In the genomic region with DNA sequence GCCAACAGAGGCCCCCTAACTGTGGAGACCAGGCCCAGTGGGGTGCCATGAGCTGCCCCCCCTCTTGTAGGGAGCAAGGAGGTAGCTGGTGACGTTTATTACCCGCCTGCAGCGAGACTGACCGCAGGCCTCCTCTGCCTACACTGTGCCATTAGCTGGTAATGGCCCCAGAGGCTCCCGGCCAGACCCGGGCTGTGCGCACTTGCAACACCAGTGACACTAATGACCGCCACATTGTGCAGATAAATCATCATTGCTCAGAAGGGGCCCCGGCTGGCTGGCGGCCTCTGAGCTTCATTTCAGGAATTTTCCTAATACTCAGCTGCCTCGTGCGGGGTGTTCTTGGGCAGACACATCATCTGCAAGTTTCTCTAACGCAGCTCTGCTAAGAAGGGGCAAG, we compare ENCODE assay signal across 10 mouse cellular contexts.
DNase-seq lines count a peak whose midpoint lies in the region; ATAC-seq and TF ChIP-seq lines count a peak whose summit lies in the region.
"Had no signal": no experiment of that assay in that cellular context is flagged by ENCODE, and none has a peak within 500 bp of the region (broad histone marks: within the 10 kb centered on the region; RNA-seq: fewer than 3 reads in every experiment).

No protein-coding gene starts in this region.

- no peaks in the 10 kb centered on the region for H3K36me3 ChIP-seq in kidney, embryonic 16.5 days (ENCODE audit: insufficient read depth, low read length)
- H3K36me3 ChIP-seq in hindbrain, postnatal 0 days (ENCODE audit: insufficient read depth, low read length), result no peaks in the 10 kb centered on the region
- no peaks in the 10 kb centered on the region for H3K36me3 ChIP-seq in neural tube, embryonic 13.5 days

- no peak overlapping the region for H3K4me3 ChIP-seq in kidney, embryonic 16.5 days (ENCODE audit: low read length)
- H3K4me3 ChIP-seq in hindbrain, postnatal 0 days (ENCODE audit: low read length), result no peak overlapping the region
- no peak overlapping the region for H3K4me3 ChIP-seq in neural tube, embryonic 13.5 days

- no peak overlapping the region for H3K27ac ChIP-seq in kidney, embryonic 16.5 days (ENCODE audit: low read length)
- H3K27ac ChIP-seq in hindbrain, postnatal 0 days, result no peak overlapping the region
- peak overlapping the region; percentile 82 for H3K27ac ChIP-seq in neural tube, embryonic 13.5 days (replicated peaks)

- H3K4me1 ChIP-seq in kidney, embryonic 16.5 days (ENCODE audit: insufficient read depth, low read length), result peaks cover 13% of the 10 kb centered on the region; the same call in 1 of the 2 replicates
- 0 out of 2 replicates have a peak, but pooled peaks cover 3% of the 10 kb centered on the region for H3K4me1 ChIP-seq in hindbrain, postnatal 0 days (ENCODE audit: insufficient read depth, low read length)
- peaks cover 65% of the 10 kb centered on the region for H3K4me1 ChIP-seq in neural tube, embryonic 13.5 days (replicated peaks)

- TF ChIP-seq CTCF in hindbrain, postnatal 0 days (IDR thresholded peaks at IDR 0.05; ENCODE audit: low read depth), result no peak

- H3K4me2 ChIP-seq in kidney, embryonic 16.5 days (replicated peaks; ENCODE audit: low read depth, low read length), result no peak overlapping the region
- H3K4me2 ChIP-seq in hindbrain, postnatal 0 days (ENCODE audit: low read depth, low read length), result no peak overlapping the region
- no peak overlapping the region; the same call in 1 of the 2 replicates for H3K4me2 ChIP-seq in neural tube, embryonic 13.5 days

- H3K27me3 ChIP-seq in kidney, embryonic 16.5 days (ENCODE audit: insufficient read depth, low read length), result no peaks in the 10 kb centered on the region
- H3K27me3 ChIP-seq in hindbrain, postnatal 0 days (ENCODE audit: insufficient read depth, low read length), result no peaks in the 10 kb centered on the region
- no peaks in the 10 kb centered on the region for H3K27me3 ChIP-seq in neural tube, embryonic 13.5 days

- no peak overlapping the region for H3K9ac ChIP-seq in kidney, embryonic 16.5 days (replicated peaks; ENCODE audit: low read length)
- no peak overlapping the region for H3K9ac ChIP-seq in hindbrain, postnatal 0 days (replicated peaks; ENCODE audit: low read length)
- H3K9ac ChIP-seq in neural tube, embryonic 13.5 days, result peak overlapping the region; percentile 38; the same call in 1 of the 2 replicates

- 42% methylated on average over 13 of the region's 13 CpGs for WGBS in kidney, embryonic 16.5 days
- WGBS in hindbrain, postnatal 0 days, result 64% methylated on average over 13 of the region's 13 CpGs
- 23% methylated on average over 13 of the region's 13 CpGs for WGBS in neural tube, embryonic 13.5 days

- peak; percentile 58 for ATAC-seq in kidney, embryonic 16.5 days (ENCODE audit: low FRiP score, low TSS enrichment)
- ATAC-seq in hindbrain, postnatal 0 days, result peak; percentile 25; the same call in 1 of the 2 replicates
- ATAC-seq in neural tube, embryonic 13.5 days (ENCODE audit: low read depth), result peak; percentile 33; the same call in 1 of the 2 replicates

- H3K9me3 ChIP-seq in kidney, embryonic 16.5 days (ENCODE audit: low read length), result no peaks in the 10 kb centered on the region
- H3K9me3 ChIP-seq in hindbrain, postnatal 0 days (ENCODE audit: low read length), result no peaks in the 10 kb centered on the region
- no peaks in the 10 kb centered on the region for H3K9me3 ChIP-seq in neural tube, embryonic 13.5 days

- DNase-seq in kidney, adult 8-10 months, result no peak
- DNase-seq in adrenal gland, postnatal 10 days, result peak; percentile 62
- no peak for DNase-seq in hindbrain, postnatal 0 days (ENCODE audit: low spot score)
- DNase-seq in ovary, postnatal 36 days (ENCODE audit: low spot score), result no peak
- no peak for DNase-seq in thymus, postnatal 14 days
- no peak for DNase-seq in heart, adult 18-20 months
- DNase-seq: gastrocnemius, postnatal 25 days; right cerebral cortex, postnatal 14 days had no signal
